Mouse (Mus musculus): Measurements from ENCODE around the gene Mvd.

Mvd gene

GRCm38 (mm10) chr8:122459218-122459900 lies 16.1 kb upstream of the Mvd start:
- peak; percentile 51 to 74 for DNase-seq (ENCODE audit: low read depth in 2 of 2, low spot score in 2 of 2)

GRCm38 (mm10) chr8:122457171-122457570 lies 13.9 kb upstream of the Mvd start:
- no peak for DNase-seq (ENCODE audit: low read depth in 2 of 2, low spot score in 2 of 2)

GRCm38 (mm10) chr8:122454409-122454808 lies 11.2 kb upstream of the Mvd start:
- DNase-seq (ENCODE audit: low read depth in 2 of 2, low spot score in 2 of 2) = no peak

- DNase-seq (ENCODE audit: low read depth in 2 of 2, low spot score in 2 of 2) = no peak
Observed at GRCm38 (mm10) chr8:122452154-122452553, 8.9 kb upstream of the Mvd start.

- no peak for DNase-seq (ENCODE audit: low read depth in 2 of 2, low spot score in 2 of 2)
Observed at GRCm38 (mm10) chr8:122451161-122451703, 8.0 kb upstream of the Mvd start.

GRCm38 (mm10) chr8:122445203-122445602 lies 2.0 kb upstream of the Mvd start:
- no peak for DNase-seq (ENCODE audit: low read depth in 2 of 2, low spot score in 2 of 2)

- DNase-seq (ENCODE audit: low read depth in 2 of 2, low spot score in 2 of 2) = peak in 1 of 2 experiments; percentile 26
Observed at GRCm38 (mm10) chr8:122444058-122444748, 981 bp upstream of the Mvd start.

- no peak for DNase-seq (ENCODE audit: low read depth in 2 of 2, low spot score in 2 of 2)
Observed at GRCm38 (mm10) chr8:122442781-122443180, 441 bp downstream of the Mvd start.

GRCm38 (mm10) chr8:122442356-122442755 lies 866 bp downstream of the Mvd start:
- no peak for DNase-seq (ENCODE audit: low read depth in 2 of 2, low spot score in 2 of 2)

- DNase-seq (ENCODE audit: low read depth in 2 of 2, low spot score in 2 of 2) = no peak
Observed at GRCm38 (mm10) chr8:122441326-122441725, 1.9 kb downstream of the Mvd start.

- DNase-seq (ENCODE audit: low read depth in 2 of 2, low spot score in 2 of 2) = no peak
Observed at GRCm38 (mm10) chr8:122439336-122439735, 3.9 kb downstream of the Mvd start.

GRCm38 (mm10) chr8:122437708-122438331 lies 5.4 kb downstream of the Mvd start:
- no peak for DNase-seq (ENCODE audit: low read depth in 2 of 2, low spot score in 2 of 2)

- no peak for DNase-seq (ENCODE audit: low read depth in 2 of 2, low spot score in 2 of 2)
Observed at GRCm38 (mm10) chr8:122436586-122437125, 6.6 kb downstream of the Mvd start.

- no peak for DNase-seq (ENCODE audit: low read depth in 2 of 2, low spot score in 2 of 2)
Observed at GRCm38 (mm10) chr8:122436146-122436545, 7.1 kb downstream of the Mvd start.

GRCm38 (mm10) chr8:122435375-122435774 lies 7.8 kb downstream of the Mvd start:
- DNase-seq (ENCODE audit: low read depth in 2 of 2, low spot score in 2 of 2) = peak; percentile 25 to 34

- DNase-seq (ENCODE audit: low read depth in 2 of 2, low spot score in 2 of 2) = peak in 1 of 2 experiments; percentile 50
Observed at GRCm38 (mm10) chr8:122433269-122433905, 9.8 kb downstream of the Mvd start.

- peak; percentile 64 to 74 for DNase-seq (ENCODE audit: low read depth in 2 of 2, low spot score in 2 of 2)
Observed at GRCm38 (mm10) chr8:122432443-122433268, 10.6 kb downstream of the Mvd start, which contains the start of gene Cyba. Gene Cyba, minus strand, starts transcription at chr8:122432930.

- no peak for DNase-seq (ENCODE audit: low read depth in 2 of 2, low spot score in 2 of 2)
Observed at GRCm38 (mm10) chr8:122431694-122432442, 11.4 kb downstream of the Mvd start.

- DNase-seq (ENCODE audit: low read depth in 2 of 2, low spot score in 2 of 2) = no peak
Observed at GRCm38 (mm10) chr8:122430646-122431045, 12.6 kb downstream of the Mvd start.
